Mouse (Mus musculus) ES-Bruce4 (cell line): ENCODE results near the gene Ndufs5.

ENCODE experiments used
- CTCF ChIP-seq: IDR thresholded peaks from one replicate; pipeline ENCODE4 v1.8.1; 2011; ENCODE audit warnings: low read depth, low read length
- POLR2A ChIP-seq: IDR thresholded peaks from one replicate; pipeline ENCODE4 v1.8.1; 2011; ENCODE audit warnings: low read length; ENCODE audit not compliant: insufficient read depth

- TF ChIP-seq CTCF, result no peak
- no peak for TF ChIP-seq POLR2A
Measured at GRCm38 (mm10) chr4:123677060-123677804, 40.8 kb downstream of the Ndufs5 start.
